Mouse (Mus musculus) brain, embryonic 14.5 days (tissue): ENCODE measurements around the gene Arl5c.
A peak's percentile ranks its signal among the peaks of the same experiment; 100 is the strongest.

Experiments
- CTCF ChIP-seq: fragments of 200-500 bp; IDR thresholded peaks from 2 replicates; pipeline ENCODE4 v1.5.1; 2012; ENCODE audit warnings: inconsistent platforms, mild to moderate bottlenecking, moderate library complexity, borderline replicate concordance; ENCODE audit not compliant: insufficient read depth, insufficient read length; ENCODE audit errors: extremely low read depth
- POLR2A ChIP-seq: fragments of 200-500 bp; IDR thresholded peaks from 2 replicates; pipeline ENCODE4 v1.6.1; 2012; ENCODE audit warnings: mild to moderate bottlenecking, inconsistent platforms, borderline replicate concordance; ENCODE audit not compliant: poor library complexity, insufficient read depth, insufficient read length, severe bottlenecking; ENCODE audit errors: extremely low read depth

GRCm38 (mm10) chr11:97947426-97947825, 48.6 kb downstream of the Arl5c start:
- TF ChIP-seq CTCF (peak; percentile 80; the same call in 1 of the 2 replicates), POLR2A (no peak)
